Mouse (Mus musculus): ENCODE measurements around the gene Itprip.
"Not testable (repeated sequence)": the region's sequence is repeated elsewhere in the genome, so short reads cannot be mapped to it uniquely, and the experiment has no call there.

Gene Itprip

GRCm38 (mm10) chr19:47884296-47885085 lies 34.6 kb downstream of the Itprip start:
- peak; percentile 73 to 78 for DNase-seq

DNA sequence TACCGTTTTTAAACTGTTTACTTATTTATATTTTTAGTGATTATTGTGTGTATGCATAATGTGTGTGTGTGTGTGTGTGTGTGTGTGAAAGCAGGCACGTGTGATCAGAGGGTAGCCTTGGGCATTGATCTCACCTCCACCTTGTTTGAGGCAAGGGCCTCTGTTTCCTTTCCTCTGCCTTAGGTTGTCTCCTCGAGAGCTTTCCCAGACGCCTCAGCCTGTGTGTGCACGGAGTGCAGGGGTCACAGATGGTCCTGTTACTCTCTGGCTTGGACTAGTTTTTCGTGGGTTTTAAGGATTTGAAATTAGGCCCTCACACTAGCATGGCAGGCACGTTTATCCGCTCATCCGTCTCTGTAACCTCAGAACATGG lies 36.2 kb downstream of the Itprip start:
- DNase-seq: no peak

GRCm38 (mm10) chr19:47882151-47882881 lies 36.8 kb downstream of the Itprip start:
- peak; percentile 95 for DNase-seq

GRCm38 (mm10) chr19:47881538-47881937 lies 37.6 kb downstream of the Itprip start:
- no peak for DNase-seq

GRCm38 (mm10) chr19:47876252-47876651 lies 42.8 kb downstream of the Itprip start:
- no peak for DNase-seq

DNA sequence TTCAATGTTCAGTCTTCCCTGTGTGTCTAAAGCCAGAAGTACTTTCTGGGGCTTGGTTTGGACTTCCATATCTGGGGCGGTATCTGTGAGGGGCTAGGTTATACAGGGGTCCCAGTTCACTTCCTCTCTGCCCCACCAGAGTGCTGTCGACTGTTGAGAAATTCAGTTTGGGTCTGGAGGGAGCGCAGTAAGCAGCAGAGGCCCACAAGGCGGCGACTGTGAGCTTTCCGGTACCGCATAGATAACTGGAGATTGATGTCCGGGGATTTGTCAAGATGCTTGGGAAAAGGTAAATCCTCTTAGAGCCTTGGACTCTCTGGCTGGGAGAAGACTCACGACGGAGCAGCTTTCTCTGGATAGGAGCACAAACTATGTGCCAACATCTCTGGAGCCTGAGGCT lies 47.6 kb downstream of the Itprip start:
- DNase-seq: no peak

DNA sequence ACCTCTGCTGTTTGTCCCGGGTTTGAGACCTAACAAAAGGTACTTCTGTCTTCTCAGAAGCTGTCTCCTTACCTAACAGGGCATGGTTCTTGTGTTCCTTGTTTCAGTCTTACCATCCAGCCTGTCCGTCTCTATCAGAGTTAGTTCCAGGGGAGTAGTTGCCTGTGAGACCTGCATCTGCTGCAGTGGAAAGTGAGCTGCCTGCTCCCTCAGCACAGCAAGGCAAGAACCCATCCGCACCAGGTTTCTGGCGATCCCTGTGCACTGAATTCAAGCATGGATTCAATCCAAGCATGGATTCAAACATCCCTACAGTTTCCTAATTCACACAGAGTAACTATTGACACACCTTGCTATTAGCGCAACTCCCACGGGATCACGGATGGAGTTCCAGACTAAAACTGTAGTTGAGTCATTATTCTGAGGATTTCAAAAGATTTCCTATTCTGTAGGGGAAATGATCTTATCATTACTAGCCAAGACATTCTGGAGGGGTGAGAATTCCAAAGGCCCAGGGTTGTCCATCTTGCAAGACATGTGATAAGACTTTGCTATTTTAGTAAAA lies 48.9 kb downstream of the Itprip start:
- DNase-seq: no peak

- DNase-seq: no peak
Measured at GRCm38 (mm10) chr19:47869516-47869915, 49.6 kb downstream of the Itprip start.

DNA sequence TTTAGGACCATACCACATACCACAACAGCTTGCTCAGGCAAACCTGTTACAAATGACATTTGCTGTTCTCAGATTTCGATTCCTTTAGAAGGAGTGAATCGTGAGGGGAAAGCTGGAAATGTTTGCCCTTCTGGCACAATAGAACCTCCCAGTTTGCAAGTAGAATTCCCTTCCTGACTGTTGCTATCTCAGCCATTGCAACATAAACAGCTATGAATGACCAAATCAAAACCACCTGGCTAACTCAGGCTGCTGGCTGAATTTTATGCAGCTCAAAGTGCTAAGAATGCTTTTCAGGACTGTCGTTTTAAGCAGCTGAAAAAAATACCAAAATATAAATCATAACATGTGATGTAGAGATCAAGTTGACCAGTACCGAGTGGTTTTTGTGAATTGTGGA lies 50.1 kb downstream of the Itprip start:
- no peak for DNase-seq

DNA sequence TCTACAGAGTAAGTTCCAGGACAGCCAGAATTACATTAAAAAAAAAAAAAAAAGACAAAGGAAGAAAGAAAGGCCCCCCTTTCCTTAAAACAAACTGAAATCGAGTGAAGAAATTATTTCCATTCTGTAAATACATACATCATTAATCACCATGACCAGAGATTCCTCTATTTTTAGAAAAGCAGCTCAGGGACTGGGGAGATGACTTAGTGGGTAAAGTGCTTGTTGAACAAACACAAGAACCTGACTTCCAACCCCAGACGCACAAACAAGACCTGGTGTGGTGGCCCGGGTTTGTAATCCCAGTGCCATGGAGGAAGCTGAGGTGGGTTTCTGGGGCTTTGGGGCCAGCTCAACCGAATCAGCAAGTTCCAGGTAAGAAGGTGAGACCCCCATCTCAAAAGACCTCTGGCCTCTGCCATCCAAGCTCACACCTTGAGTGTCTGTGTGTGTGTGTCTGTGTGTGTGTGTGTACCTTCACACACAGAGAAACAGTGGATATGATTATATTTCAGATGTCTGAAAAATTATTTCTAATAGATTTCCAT lies 51.4 kb downstream of the Itprip start:
- no peak for DNase-seq

DNA sequence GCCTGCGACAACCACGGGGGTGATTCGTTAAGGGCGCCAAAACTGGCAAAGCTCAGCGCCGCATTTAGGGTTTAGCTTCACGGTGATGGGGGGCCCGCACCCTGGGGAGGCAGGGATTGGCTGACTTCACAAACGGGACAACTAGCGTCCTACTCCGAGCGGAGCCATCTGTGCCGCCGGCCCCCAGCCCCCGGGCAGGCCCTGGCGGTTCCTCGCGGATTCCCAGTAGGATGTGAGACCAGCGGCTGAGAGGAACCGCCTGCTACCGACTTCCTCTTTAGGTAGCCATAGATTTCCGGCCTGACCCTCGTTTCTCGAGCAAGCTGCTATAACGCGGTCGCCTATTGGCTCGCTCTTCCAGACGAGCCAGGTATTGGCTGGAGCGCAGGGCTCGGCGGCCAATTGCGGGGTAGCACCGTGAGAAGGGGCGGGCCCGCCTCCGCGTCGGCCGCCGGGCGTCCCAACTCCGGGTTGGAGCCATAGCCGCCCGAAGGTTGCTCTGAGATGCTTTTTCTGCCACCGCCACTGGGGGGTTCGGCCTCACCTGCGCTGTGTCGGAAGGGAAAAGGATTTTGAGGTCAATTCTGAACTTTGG lies 53.6 kb downstream of the Itprip start, which contains the start of gene Gsto2:
Gsto2 (plus strand) TSS at position 182 of the 595 bp plus-strand sequence.
- peak; percentile 94 for DNase-seq

- no peak for DNase-seq
Measured at GRCm38 (mm10) chr19:47864721-47865120, 54.4 kb downstream of the Itprip start.

DNA sequence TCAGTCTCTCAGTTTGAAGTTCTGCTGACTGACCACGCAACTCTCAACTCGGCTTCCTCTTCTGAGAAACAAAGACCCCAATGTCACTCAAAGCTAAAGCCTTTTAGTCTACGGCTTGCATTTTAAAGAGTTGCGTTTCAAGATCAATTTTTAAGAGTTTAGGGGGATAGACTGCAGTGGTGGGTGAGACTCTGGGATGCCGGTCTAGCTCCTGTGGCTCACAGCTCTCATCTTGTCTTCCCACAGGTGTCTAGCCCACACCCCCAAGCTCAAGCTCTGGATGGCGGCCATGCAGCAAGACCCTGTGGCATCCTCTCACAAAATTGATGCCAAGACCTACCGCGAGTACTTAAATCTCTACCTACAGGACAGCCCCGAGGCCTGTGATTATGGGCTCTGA lies 55.0 kb downstream of the Itprip start:
- DNase-seq: no peak

GRCm38 (mm10) chr19:47862581-47862980 lies 56.5 kb downstream of the Itprip start:
- no peak for DNase-seq

- no peak for DNase-seq
Measured at GRCm38 (mm10) chr19:47859180-47859579, 59.9 kb downstream of the Itprip start.

DNA sequence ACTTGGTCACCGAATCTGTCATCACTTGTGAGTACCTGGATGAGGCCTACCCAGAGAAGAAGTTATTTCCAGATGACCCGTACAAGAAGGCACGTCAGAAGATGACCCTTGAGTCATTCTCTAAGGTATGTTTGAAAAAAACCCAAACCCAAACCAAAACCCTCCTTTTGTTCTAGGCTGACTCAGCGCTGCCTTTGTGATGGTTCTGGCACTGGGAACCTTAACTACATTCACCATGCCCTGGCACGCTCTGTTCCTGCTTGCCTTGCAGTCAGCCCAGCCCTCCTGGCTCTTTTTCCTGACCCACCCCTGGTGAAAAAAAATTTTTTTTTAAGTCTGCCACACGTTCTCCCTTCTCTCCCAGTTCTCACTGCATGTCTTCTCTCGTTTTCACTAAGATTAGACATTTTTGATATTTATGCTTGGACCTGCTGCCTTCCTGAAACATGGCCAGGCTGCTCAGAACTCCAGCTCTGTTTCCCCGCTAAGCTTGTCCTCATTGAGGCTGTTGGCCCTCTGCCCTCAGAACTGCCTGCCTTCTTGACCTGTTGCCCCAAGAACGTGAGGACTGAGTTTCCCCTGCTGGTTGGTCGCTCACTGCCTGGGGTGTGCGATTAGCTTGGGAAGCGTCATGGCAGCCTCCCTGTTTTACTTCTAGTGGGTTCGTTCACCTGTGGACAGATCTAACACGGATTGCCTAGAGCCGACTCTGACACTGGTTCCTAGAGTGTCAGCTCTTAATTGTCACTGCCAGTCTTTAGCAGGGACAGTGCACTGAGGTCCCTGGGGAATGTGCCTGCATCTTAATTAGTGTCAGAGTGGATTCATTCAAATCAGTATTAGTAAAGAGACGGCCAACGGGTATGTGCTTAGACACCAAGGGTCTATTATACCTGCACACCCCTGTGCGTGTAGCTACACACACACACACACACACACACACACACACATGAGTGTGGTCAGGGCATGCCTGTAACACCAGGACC lies 60.8 kb downstream of the Itprip start:
- DNase-seq: no peak

DNA sequence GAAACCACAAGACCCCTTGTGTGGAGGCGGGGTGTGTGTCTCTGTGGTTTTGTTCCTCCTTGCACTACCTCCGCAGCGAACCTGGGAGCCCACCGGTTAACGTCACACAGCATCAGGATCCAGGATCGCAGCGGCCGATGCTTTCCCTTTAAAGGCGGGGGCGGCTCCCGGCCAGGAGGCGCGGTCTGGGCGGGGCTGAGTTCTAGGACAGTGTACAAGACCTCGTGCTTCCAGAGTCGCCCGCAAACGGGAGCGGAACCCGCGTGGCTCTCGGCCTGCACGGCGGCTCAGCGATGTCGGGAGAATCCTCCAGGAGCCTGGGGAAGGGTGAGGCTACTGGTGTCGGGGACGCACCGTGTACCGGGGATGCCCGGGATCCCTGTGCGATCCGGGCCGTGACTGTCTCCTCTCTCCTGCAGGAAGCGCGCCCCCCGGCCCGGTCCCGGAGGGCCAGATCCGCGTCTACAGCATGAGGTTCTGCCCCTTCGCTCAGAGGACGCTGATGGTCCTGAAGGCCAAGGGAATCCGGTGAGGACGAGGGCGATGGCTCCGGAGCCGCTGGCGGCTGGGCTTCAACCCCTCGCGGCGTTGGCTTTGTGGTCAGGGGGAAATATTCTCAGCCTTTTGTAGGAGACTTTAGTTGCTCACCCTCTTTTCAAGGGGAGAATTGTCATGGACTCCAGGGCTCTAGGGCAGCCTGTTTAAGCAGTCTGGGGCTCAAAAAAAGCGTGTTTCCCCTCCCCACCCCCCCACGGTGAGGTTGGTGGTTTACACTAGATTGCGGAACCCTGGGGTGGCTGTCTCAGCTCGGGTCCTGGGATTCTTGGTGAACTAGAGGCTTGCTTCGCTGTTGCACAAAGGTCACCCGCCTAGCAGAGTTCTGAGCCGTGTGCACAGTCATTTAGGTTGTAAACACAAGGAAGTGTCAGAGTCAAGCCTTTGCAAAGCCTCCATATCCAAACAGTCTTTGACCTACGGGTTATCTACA lies 64.0 kb downstream of the Itprip start, which contains the start of gene Gsto1:
Gsto1 (plus strand) TSS at position 175 of the 988 bp plus-strand sequence.
- DNase-seq: peak; percentile 76 to 77

DNA sequence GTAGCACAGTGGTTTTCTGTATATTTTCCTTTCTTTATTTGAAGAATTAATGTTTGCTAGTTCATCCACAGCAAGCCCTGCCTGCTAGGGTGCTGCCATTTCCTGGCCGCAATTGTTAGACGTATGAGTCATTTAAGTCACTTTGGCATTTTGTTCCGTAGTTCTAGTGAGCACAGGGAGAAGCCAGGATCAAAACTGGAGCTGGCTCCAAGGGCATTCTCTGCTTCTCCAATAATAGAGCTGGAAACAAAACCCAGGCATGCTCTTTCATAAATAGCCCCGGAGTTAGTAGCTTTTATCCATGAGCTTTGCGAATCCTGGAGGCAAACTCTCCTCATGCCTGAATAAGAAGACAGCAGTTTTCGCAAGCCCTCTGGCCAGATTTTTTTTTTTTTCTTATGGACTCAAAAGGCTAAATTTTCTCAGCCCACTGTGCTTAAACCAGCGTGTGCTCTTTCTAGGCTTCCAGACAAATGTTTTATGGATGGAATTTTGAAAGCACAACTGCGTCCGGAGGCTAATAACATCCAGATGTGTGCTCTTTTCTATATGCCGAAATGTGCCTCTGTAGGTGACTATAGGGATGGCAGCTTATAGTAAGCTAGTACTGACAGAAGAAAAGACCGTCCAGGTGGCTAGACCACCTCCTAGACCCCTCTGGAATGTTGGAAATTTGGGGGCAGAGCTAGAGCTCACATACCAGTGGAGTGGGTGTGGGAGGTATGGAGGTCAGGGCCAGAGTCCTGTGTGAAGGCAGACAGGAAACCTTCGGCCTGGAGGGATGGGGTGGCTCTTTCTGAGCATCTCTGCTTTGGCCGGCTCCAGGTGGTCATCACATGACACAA lies 64.9 kb downstream of the Itprip start:
- DNase-seq: no peak

DNA sequence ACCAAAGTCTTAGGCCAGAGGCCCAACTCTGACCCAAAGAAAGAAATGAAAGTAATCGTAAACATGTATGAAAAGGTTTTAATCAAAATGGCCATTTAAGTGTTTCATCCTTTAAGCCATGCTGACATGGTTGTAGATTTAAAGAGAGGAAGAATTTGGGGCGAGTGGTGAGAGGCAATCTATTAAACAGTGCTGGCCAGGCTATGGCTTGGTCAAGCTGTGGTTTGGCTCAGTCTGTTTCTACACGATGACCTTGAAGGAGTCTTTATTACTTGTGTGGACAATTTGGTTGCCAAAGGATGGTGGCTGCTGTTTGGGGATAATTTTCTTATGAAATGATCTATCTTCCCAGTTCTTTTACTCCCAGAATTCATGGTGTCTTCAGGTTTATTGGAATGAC lies 66.0 kb downstream of the Itprip start:
- no peak for DNase-seq

- not testable (repeated sequence) for DNase-seq
Measured at GRCm38 (mm10) chr19:47852131-47852530, 67.0 kb downstream of the Itprip start.
